Mouse (Mus musculus) right cerebral cortex, postnatal 25 days (tissue): ENCODE data around the gene Gm8246.
"Not testable (repeated sequence)": the region's sequence is repeated elsewhere in the genome, so short reads cannot be mapped to it uniquely, and the experiment has no call there.

Experiments
- DNase-seq: peaks from one replicate; pipeline ENCODE4 v3.0.0; 2022

Gm8246 gene

GRCm38 (mm10) chr14:5477730-5478129 is at the start of gene Gm8246:
Gene Gm8246 (minus strand): TSS chr14:5477830.
- DNase-seq: not testable (repeated sequence)

- DNase-seq: not testable (repeated sequence)
These were observed 23.7 kb upstream of the Gm8246 start, which contains the start of gene Gm3488 for GRCm38 (mm10) chr14:5501374-5501773. Gene Gm3488 (plus strand): TSS chr14:5501674.

- not testable (repeated sequence) for DNase-seq
These were observed 6.3 kb upstream of the Gm8246 start, which contains the start of gene Gm3187 for GRCm38 (mm10) chr14:5483907-5484306. Gene Gm3187 (plus strand): TSS chr14:5484207.

GRCm38 (mm10) chr14:5460469-5460868 is 17.2 kb downstream of the Gm8246 start:
- DNase-seq: not testable (repeated sequence)

DNA sequence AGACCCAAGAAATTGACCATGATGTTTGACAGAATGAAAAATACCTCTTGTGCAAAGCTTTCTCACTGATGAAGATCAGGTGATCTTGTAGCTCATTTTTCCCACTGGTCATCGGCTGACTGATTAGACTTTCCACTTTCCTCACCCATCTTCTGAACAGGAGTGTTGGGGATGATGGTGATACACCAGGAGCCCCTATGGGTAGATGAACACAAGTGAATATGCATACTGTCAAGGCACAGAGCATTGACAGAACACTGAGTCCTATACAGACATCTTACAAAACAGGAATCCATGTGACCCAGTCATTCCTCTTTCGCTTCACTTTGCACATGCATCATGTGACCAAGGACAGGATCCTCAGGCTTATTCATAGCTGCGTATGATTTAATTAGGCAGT is 22.3 kb downstream of the Gm8246 start, which contains the start of gene Gm3194:
Gm3194 (minus strand) TSS at position 101 of the 400 bp plus-strand sequence.
- DNase-seq: not testable (repeated sequence)
